Mouse (Mus musculus): ENCODE measurements around the gene Cpz.

Cpz gene

DNA sequence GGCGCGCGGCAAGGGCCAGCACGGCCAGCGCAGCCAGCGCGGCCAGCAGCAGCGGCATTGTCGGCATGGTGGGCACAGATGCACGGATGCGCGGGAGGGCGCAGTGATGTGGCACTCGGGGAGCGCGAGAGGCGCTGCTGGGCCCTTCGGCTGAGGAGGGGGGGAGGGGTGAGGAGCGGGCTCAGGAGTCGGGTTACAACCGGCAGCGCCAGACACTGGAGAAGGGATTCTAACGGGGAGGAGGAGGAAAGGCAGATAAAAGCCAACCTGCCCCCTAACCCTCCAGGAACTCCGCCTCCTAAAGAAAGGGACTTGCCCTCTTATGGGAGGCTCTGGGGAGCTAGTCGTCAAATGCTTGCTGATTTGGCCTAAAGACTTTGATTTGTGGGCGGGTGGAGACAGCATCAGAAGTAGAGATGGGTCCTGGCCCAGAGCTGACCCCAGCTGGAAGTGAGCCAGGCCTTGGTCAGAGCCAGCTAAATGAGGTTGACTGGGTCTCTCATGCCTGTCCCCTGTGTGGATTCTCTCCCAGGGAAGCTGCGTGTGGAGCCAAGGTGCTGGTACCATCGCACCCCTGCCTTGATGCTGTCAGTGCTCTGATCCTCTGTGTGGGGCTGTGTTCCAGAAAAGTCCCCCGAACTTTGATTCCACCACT, at the start of gene Cpz:
Cpz (minus strand) TSS at position 230 of the 655 bp plus-strand sequence.
- no peak for DNase-seq (ENCODE audit: extremely low spot score, low read depth, low spot score)

- DNase-seq (ENCODE audit: extremely low spot score, low read depth, low spot score) = peak; percentile 84
These were observed 49.4 kb upstream of the Cpz start, which contains the start of gene Trmt44 for GRCm38 (mm10) chr5:35574653-35575599. Gene Trmt44 (minus strand): TSS chr5:35575070.

DNA sequence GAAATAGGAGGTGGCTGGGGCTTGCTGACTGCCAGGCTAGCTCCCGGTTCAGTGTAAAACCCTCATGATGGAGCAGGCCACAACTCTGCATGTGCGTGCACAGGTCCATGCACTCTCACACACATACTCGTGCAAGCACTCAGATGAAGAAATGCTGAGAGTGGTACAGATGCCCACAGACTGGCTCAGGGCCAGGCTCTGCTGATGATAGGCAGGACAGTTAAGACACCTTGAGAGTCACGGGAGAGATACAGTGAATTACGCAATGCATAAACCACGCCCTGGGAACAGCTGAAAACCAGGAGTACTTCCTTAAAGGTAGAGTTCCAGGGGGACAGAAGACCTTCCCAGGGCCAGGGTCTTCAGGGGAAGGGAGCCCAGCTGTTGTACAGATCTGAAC, 46.0 kb upstream of the Cpz start:
- DNase-seq (ENCODE audit: extremely low spot score, low read depth, low spot score) = no peak

DNA sequence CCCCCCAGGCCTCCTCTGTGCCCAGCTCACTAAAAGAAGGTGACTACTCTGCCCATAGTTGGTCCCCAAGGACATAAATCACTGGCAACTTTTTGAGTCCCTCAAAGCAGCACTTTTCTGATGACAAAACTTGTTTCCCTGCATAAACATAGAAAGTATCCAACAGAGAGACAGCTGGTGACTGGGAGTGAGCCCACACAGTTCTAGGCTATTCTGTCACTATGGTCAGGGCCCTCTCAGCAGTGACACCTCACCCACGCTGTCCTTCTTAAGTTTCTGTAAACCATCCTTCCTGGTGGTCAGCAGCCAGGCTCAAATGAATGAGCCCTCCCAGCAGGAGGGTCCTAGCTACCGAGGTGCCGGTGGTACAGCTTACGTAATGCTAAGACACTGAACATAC, 41.1 kb upstream of the Cpz start:
- DNase-seq (ENCODE audit: extremely low spot score, low read depth, low spot score) = no peak

DNA sequence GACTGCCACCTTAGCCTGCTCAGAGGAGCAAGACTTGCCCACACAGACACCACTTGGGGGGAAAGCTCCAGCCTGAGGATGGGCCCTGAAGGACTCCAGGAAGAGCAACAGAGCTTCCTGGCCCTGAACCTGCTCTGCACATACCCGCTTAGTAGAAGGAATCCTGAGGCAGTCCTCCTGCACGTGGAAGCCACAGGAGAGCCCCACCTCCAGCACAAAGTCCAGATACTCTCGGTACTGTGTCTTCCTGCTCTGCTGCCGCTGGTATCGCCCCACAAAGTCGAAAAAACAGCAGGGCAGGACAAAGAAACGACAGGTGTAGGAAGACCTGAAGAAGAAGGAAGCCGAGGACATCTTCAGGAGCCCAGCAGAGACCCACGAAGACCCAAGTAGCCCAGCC, 39.7 kb upstream of the Cpz start:
- no peak for DNase-seq (ENCODE audit: extremely low spot score, low read depth, low spot score)

DNA sequence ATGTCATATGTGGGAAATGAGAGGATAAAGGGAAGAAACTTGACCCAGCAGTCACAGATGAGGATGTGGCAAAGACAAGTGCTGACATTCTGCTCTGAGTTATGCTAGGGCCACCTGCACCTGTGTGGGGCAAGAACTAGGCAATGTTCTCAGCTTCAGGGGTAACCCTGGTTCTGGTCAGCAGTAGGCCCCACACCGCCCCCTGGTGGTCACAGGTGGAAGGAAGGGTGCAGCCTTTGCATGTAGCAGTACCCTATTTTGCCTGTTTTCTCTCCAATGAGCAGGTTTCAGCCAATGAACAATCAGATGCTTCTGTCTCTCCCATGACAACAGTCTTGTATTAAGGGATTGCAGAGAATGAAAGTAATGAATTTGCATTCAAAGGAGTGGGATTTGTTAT, 38.0 kb upstream of the Cpz start:
- no peak for DNase-seq (ENCODE audit: extremely low spot score, low read depth, low spot score)

DNA sequence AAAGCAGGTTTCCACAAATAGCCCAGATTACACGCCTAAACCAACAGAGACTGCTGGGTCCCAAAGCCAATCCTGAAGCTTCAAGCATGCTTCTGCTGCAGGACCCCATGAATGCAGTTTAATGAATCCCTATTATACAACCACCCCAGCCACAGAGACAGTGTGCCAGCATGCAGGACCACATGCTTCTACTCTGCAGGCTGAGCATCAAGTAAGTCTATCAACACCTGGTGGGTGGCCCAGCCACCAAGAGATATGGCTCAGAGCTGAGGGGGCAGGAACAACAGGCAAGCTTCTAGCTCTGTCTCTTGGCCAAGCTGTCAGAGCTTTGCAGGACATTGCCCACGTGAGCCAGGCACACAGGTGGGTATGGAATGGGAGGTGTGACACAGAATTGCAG, 37.1 kb upstream of the Cpz start:
- no peak for DNase-seq (ENCODE audit: extremely low spot score, low read depth, low spot score)

DNA sequence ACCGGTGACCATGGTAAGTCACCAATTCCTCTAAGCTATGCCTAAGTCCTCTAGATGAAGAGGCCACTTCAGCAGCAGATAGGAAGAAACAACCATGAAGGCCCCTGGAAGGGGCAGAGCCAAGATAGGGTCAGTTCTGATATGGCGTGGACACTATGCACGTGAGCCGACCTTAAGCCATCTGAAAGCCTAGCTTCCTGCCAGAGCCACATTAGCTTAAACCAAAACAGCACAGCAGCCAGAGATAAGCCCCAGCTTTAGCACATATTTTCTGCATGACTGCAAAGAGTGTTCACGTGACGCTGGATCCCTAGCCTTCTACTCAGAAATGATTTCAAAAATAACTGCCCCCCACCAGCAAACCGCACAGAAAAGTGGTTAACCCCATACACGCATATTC, 33.9 kb upstream of the Cpz start:
- DNase-seq (ENCODE audit: extremely low spot score, low read depth, low spot score) = no peak

GRCm38 (mm10) chr5:35557946-35558621, 32.6 kb upstream of the Cpz start:
- no peak for DNase-seq (ENCODE audit: extremely low spot score, low read depth, low spot score)

GRCm38 (mm10) chr5:35556393-35556792, 30.9 kb upstream of the Cpz start:
- no peak for DNase-seq (ENCODE audit: extremely low spot score, low read depth, low spot score)

DNA sequence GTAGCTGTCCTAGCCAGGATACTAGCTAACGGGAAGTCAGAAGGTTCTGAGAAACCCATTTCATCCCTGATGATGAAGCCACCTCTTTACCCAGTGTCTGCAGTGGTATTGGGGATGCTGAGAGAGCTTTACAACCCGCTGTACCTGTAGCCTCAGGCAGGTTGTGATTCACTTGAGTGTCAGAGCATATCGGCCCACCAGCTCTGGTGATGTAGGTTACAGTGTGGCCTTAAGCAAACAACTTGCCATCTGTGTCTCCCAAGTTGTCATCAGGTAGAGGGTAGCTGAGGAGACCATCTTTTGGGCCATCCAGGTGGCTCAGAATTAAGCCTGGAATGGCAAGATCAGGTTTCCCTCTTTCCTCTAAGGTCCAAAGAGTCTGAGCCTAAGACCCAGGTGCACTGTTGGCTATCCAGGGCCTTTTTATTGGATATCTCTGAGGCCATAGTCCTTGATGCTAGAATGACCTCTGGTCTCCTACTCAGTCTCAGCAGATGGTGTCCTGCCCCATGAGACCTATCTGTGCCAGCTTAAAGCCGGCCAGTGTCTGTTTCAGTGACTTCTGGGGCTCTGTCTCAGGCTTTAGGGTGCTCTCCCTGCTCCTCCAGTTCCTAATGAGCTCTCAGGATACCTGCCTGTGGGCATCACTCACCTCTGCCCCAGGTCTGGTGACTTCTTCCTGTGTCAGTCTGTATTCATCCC, 27.5 kb upstream of the Cpz start:
- DNase-seq (ENCODE audit: extremely low spot score, low read depth, low spot score) = no peak

DNA sequence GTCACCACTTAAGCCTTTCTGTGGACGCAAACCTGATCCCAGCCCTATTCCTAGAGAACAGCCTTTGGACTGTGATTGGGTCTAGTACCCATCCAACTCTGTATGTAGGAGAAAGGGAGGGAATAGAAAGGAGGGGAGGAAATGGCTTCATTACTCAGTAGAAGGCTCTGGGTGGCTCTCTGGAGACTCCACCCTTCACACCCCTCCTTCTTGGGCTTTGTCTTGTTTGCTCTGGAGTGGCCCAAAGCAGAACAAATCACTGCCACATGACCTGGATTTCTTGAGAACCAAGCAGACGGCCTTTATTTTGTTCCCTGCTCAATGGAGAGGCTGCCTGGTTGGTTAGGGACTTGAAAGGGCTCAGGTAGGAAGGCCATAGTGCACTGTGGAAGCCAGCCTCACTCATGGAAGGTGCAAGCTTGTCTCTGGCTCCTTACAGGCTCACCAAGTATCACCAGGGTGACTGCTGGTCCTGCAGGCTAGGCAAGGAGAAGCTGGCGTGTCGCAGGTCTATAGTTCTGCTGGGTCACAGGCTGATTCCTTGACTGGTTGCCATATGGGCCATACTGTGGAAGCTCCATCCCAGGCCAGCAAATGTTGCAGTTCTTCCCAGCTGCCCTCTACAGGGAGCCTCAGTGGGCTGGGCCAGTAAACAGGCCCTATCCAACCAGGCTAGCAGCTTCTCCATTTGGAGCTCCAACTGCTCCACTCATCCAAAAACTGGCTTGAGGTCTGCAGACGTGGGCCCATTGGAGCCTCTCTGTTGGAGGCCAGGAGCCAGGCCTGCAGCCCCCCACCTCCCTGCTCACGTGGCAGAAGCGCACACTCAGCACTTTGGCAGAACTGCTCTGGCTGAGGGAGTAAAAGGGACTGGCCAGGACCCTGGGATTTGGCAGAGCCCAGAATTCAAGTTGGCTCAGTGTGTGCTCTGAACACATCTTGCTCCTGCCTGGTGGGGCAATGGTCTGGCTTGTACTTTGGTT, 26.6 kb upstream of the Cpz start:
- no peak for DNase-seq (ENCODE audit: extremely low spot score, low read depth, low spot score)

- no peak for DNase-seq (ENCODE audit: extremely low spot score, low read depth, low spot score)
These were observed 20.6 kb upstream of the Cpz start for GRCm38 (mm10) chr5:35546127-35546526.

DNA sequence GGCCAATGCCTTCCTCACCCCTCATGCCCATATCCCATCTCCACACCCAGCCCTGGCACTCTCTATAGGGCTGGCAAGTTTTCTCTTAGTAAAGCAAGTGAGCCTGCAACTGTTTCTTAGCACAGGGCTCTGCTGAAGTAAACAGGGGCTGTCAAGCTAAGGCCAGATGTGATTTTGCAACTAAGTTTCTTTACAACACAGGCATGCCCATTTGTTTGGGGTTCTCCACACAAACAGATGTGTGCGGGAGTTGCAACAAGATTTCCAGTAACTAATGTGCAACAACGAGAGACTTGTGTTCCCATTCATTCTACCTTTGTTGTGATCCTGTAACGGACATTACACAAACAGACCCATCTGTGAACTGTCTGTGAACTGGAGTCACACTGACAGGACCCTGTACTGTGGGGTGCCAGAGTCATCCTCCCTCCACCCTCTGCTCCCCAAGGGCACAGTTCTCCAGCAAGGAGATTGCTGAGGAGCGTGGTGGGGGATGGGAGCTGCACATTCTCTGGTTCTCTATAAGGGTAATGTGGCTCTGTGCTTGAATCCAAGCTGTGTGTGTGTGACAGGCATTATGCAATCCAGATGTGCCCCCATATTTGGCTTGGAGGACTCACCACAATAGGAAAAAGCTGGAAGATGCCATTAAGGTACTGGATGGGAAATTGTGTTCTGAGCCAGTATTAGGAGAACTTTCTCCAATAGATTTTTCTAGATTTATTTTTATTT, 15.7 kb upstream of the Cpz start:
- DNase-seq (ENCODE audit: extremely low spot score, low read depth, low spot score) = no peak

DNA sequence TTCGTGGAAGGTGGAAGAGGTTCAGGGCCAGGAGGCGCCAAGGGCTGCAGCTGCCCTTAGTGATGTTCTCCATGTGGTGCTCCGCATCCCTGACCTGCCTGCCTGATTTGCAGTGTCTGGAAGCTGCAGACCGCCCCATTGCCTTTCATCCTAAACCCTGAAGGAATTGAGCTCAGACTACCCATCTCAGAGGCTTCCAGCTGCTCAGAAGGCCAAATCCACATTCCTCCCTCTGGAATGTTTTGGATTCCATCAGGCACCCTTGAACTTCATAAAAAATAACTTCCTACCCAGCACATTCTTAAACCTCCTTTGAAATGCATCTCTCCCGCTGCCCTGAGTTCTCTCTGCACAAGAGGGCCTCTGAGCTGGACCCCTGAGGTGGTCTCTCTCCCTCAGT, 15.1 kb upstream of the Cpz start:
- no peak for DNase-seq (ENCODE audit: extremely low spot score, low read depth, low spot score)

DNA sequence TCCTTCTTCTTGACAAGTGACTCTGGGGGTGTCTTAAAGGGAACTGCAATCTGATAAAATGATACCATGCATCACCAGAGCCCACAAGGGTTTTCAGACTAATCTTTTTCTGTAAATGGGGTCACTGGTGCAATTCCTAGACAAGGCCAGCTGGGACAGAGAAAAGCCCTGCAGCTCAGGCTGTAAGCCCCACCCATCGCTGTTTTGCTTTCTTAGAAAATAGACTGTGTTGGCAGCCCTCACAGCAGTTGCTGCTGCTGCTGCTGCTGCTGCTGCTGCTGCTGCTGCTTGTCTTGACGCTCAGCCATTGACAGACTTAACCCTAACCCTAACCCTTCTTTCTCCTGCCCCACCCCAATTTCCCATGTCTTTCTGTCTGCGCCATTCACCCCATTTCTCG, 14.1 kb upstream of the Cpz start:
- no peak for DNase-seq (ENCODE audit: extremely low spot score, low read depth, low spot score)

GRCm38 (mm10) chr5:35538022-35538421, 12.5 kb upstream of the Cpz start:
- no peak for DNase-seq (ENCODE audit: extremely low spot score, low read depth, low spot score)

DNA sequence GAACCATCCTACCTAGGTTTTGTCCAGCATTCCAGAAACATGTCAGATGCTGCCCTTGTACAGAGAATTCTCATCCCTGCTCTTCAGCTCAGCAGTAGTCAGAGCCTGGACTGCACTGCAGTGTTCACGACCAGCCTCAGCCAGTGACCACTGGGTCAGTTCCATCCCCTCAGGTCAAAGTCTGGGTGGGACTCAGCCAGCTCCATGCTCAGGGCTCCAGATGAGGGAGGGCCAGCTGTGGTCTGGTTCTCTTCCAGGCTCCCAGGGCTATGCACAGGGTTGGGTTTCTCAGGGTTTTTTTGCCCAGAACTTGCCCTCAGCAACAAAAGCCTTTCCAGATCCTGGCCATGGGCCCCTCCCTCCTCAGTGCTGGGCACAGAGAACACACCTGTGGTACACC, 12.0 kb upstream of the Cpz start:
- no peak for DNase-seq (ENCODE audit: extremely low spot score, low read depth, low spot score)

DNA sequence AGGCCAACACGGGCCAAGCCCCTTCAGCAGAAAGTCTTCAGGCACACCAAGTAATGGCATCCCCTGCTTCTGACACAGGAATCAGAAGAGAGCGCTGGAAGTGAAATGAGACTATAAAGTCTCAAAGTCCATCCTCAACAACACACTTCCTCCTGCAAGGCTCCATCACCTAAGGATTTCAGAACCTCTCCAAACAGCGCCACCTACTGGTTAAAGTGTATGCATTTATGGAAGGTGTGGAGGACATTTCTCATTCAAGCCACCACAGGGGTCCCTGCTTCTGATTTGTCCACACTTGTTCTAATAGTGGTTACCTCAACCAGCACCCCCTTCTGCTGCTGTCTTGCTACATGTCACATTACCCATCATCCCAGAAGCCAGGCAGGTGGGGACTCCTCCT, 10.8 kb upstream of the Cpz start:
- DNase-seq (ENCODE audit: extremely low spot score, low read depth, low spot score) = no peak
